Mouse (Mus musculus) MEL (cell line): Measurements from ENCODE around the gene 4930404N11Rik. TPM values are rescaled to one million over a fixed set of nuclear protein-coding genes. Genes with fewer than 3 reads are reported as not detected.

ENCODE experiments used
- DNase-seq: peaks from one replicate; pipeline ENCODE4 v3.0.0; 2011; ENCODE audit warnings: low read depth, low spot score
- H3K27ac ChIP-seq: 2 replicates; pipeline ENCODE4 v1.5.1; 2012; ENCODE audit warnings: low read depth, mild to moderate bottlenecking, control low read depth, low read length, moderate library complexity; ENCODE audit not compliant: control insufficient read depth
- H3K27me3 ChIP-seq, 2 experiments: fragments of 150-350 bp in 1 of 2; sonication (generic) in 1 of 2; 2 replicates each; pipeline ENCODE4 v1.6.1; 2012; ENCODE audit warnings: low read length in 2 of 2, mild to moderate bottlenecking in 2 of 2, improper control_type of control experiment in 1 of 2, moderate library complexity in 1 of 2; ENCODE audit not compliant: insufficient read depth in 2 of 2, control insufficient read depth in 1 of 2
- H3K36me3 ChIP-seq, 2 experiments: 2 replicates each; pipeline ENCODE4 v1.6.1; 2012 to 2014; ENCODE audit warnings: low read length in 2 of 2, improper control_type of control experiment in 1 of 2, inconsistent platforms in 1 of 2, mild to moderate bottlenecking in 1 of 2; ENCODE audit not compliant: insufficient read depth in 2 of 2, control insufficient read depth in 1 of 2
- H3K4me1 ChIP-seq, 2 experiments: fragments of 150-350 bp in 1 of 2; sonication (generic) in 1 of 2; 2 replicates each; pipeline ENCODE4 v1.6.1; 2012; ENCODE audit warnings: low read length in 2 of 2, improper control_type of control experiment in 1 of 2, mild to moderate bottlenecking in 1 of 2; ENCODE audit not compliant: insufficient read depth in 2 of 2, control insufficient read depth in 1 of 2
- H3K4me3 ChIP-seq, 2 experiments: fragments of 150-350 bp in 1 of 2; sonication (generic) in 1 of 2; 2 replicates each; pipeline ENCODE4 v1.5.1; 2012; ENCODE audit warnings: low read depth in 2 of 2, low read length in 2 of 2, mild to moderate bottlenecking in 2 of 2, moderate library complexity in 2 of 2, control low read depth in 1 of 2, improper control_type of control experiment in 1 of 2; ENCODE audit not compliant: control insufficient read depth in 1 of 2, insufficient read depth in 1 of 2
- H3K79me2 ChIP-seq: 2 replicates; pipeline ENCODE4 v1.6.1; 2012; ENCODE audit warnings: mild to moderate bottlenecking, low read length, moderate library complexity; ENCODE audit not compliant: control insufficient read depth, poor library complexity, insufficient read depth
- H3K9ac ChIP-seq: 2 replicates; pipeline ENCODE4 v1.6.1; 2012; ENCODE audit warnings: low read depth, mild to moderate bottlenecking, control low read depth, low read length, moderate library complexity; ENCODE audit not compliant: control insufficient read depth, poor library complexity, severe bottlenecking
- H3K9me3 ChIP-seq: fragments of 150-350 bp; sonication (generic); replicated peaks from 2 replicates; pipeline ENCODE4 v1.6.1; 2012; ENCODE audit warnings: mild to moderate bottlenecking, low read length, improper control_type of control experiment, moderate library complexity; ENCODE audit not compliant: insufficient read depth
- CHD1 ChIP-seq: IDR thresholded peaks from 2 replicates; pipeline ENCODE4 v1.6.1; 2012; ENCODE audit warnings: low read depth, mild to moderate bottlenecking, inconsistent platforms, low read length, improper control_type of control experiment
- CTCF ChIP-seq, 3 experiments: IDR thresholded peaks in 2 of 3; conservative IDR thresholded peaks in 1 of 3; 2 replicates each; pipeline ENCODE4 v1.5.1; 2011 to 2012; ENCODE audit warnings: low read length in 3 of 3, low read depth in 2 of 3, mild to moderate bottlenecking in 2 of 3, improper control_type of control experiment in 1 of 3, inconsistent platforms in 1 of 3, mixed read lengths in 1 of 3, moderate library complexity in 1 of 3; ENCODE audit not compliant: control insufficient read depth in 1 of 3, insufficient read depth in 1 of 3, poor library complexity in 1 of 3, severe bottlenecking in 1 of 3
- E2F4 ChIP-seq: IDR thresholded peaks from 2 replicates; pipeline ENCODE4 v1.6.1; 2011; ENCODE audit warnings: low read depth, low read length, improper control_type of control experiment, borderline replicate concordance
- ELF1 ChIP-seq: IDR thresholded peaks from 2 replicates; pipeline ENCODE4 v1.6.1; 2014; ENCODE audit warnings: low read depth, mild to moderate bottlenecking, inconsistent platforms, low read length, improper control_type of control experiment, moderate library complexity
- EP300 ChIP-seq, 2 experiments: IDR thresholded peaks; 2 replicates each; pipeline ENCODE4 v1.6.1; 2011; ENCODE audit warnings: improper control_type of control experiment in 2 of 2, low read length in 2 of 2, low read depth in 1 of 2, mild to moderate bottlenecking in 1 of 2
- GATA1 ChIP-seq: IDR thresholded peaks from 2 replicates; pipeline ENCODE4 v1.6.1; 2011; ENCODE audit warnings: low read depth, low read length, improper control_type of control experiment
- HCFC1 ChIP-seq: IDR thresholded peaks from 2 replicates; pipeline ENCODE4 v1.6.1; 2012; ENCODE audit warnings: low read depth, mild to moderate bottlenecking, inconsistent platforms, low read length, improper control_type of control experiment, moderate library complexity
- MAZ ChIP-seq: IDR thresholded peaks from 2 replicates; pipeline ENCODE4 v1.6.1; 2012; ENCODE audit warnings: low read depth, mild to moderate bottlenecking, inconsistent platforms, low read length, improper control_type of control experiment
- MEF2A ChIP-seq: IDR thresholded peaks from 2 replicates; pipeline ENCODE4 v1.6.1; 2014; ENCODE audit warnings: low read depth, mild to moderate bottlenecking, inconsistent platforms, low read length, improper control_type of control experiment; ENCODE audit not compliant: poor library complexity, insufficient replicate concordance, severe bottlenecking; ENCODE audit errors: extremely low read depth
- MXI1 ChIP-seq: IDR thresholded peaks from 2 replicates; pipeline ENCODE4 v1.6.1; 2011; ENCODE audit warnings: mild to moderate bottlenecking, low read depth, low read length, improper control_type of control experiment
- MYC ChIP-seq: IDR thresholded peaks from 2 replicates; pipeline ENCODE4 v1.6.1; 2011; ENCODE audit warnings: low read depth, mild to moderate bottlenecking, low read length, improper control_type of control experiment, moderate library complexity
- NRF1 ChIP-seq: IDR thresholded peaks from 2 replicates; pipeline ENCODE4 v1.6.1; 2014; ENCODE audit warnings: low read depth, mild to moderate bottlenecking, inconsistent platforms, low read length, improper control_type of control experiment, moderate library complexity; ENCODE audit not compliant: poor library complexity, insufficient read depth, severe bottlenecking
- POLR2AphosphoS2 ChIP-seq: IDR thresholded peaks from 2 replicates; pipeline ENCODE4 v1.6.1; 2011; ENCODE audit warnings: low read length, improper control_type of control experiment
- POLR2AphosphoS5 ChIP-seq: IDR thresholded peaks from 2 replicates; pipeline ENCODE4 v1.6.1; 2012; ENCODE audit warnings: low read depth, borderline replicate concordance, mild to moderate bottlenecking, inconsistent platforms, low read length, moderate library complexity, mixed read lengths
- RAD21 ChIP-seq: IDR thresholded peaks from 2 replicates; pipeline ENCODE4 v1.6.1; 2011; ENCODE audit warnings: mild to moderate bottlenecking, low read depth, low read length, improper control_type of control experiment
- SMC3 ChIP-seq: IDR thresholded peaks from 2 replicates; pipeline ENCODE4 v1.6.1; 2011; ENCODE audit warnings: low read depth, low read length, improper control_type of control experiment
- TCF12 ChIP-seq: IDR thresholded peaks from 2 replicates; pipeline ENCODE4 v1.6.1; 2014; ENCODE audit warnings: low read depth, mild to moderate bottlenecking, inconsistent platforms, low read length, improper control_type of control experiment, moderate library complexity
- UBTF ChIP-seq: IDR thresholded peaks from 2 replicates; pipeline ENCODE4 v1.6.1; 2012; ENCODE audit warnings: low read depth, mild to moderate bottlenecking, inconsistent platforms, low read length, improper control_type of control experiment, moderate library complexity, borderline replicate concordance; ENCODE audit not compliant: insufficient read depth
- ZC3H11A ChIP-seq: IDR thresholded peaks from 2 replicates; pipeline ENCODE4 v1.6.1; 2012; ENCODE audit warnings: low read depth, mild to moderate bottlenecking, inconsistent platforms, low read length, improper control_type of control experiment
- ZKSCAN1 ChIP-seq: IDR thresholded peaks from 2 replicates; pipeline ENCODE4 v1.6.1; 2012; ENCODE audit warnings: low read depth, mild to moderate bottlenecking, inconsistent platforms, low read length, improper control_type of control experiment, moderate library complexity
- polyA plus RNA-seq, 2 experiments: library from polyadenylated mRNA; stranded (reverse) in 1 of 2; unstranded in 1 of 2; fragments of >175 nt in 1 of 2; fragments of >200 nt in 1 of 2; gene quantifications; 2 replicates each; pipeline versions ENCODE4 v1.2.1 to v1.2.4; 2012; ENCODE audit warnings: low replicate concordance in 2 of 2, low read depth in 1 of 2; ENCODE audit not compliant: insufficient read length in 2 of 2, insufficient read depth in 1 of 2, missing spikeins in 1 of 2
- total RNA-seq: library from RNA; depleted of rRNA; stranded (reverse); fragments of 300-350 nt; gene quantifications from 2 replicates; pipeline ENCODE4 v1.2.3, GENCODE M21; 2012

The 4930404N11Rik gene
- total and polyA plus RNA-seq, 3 experiments = 3.1 to 12.1 TPM; not detected in 1

- H3K9ac ChIP-seq = no peak overlapping the region
- no peaks in the 10 kb centered on the region for H3K9me3 ChIP-seq
- peaks cover 0 to 16% of the 10 kb centered on the region in 2 experiments; a peak in 2 of 4 replicates for H3K36me3 ChIP-seq
- H3K4me3 ChIP-seq = no peak overlapping the region
- no peak overlapping the region for H3K27ac ChIP-seq
- no peaks in the 10 kb centered on the region for H3K27me3 ChIP-seq
- no peaks in the 10 kb centered on the region for H3K79me2 ChIP-seq
- TF ChIP-seq MAZ (no peak), TCF12 (no peak), UBTF (no peak), POLR2AphosphoS5 (no peak), HCFC1 (no peak), MYC (no peak), E2F4 (no peak), MEF2A (no peak), ELF1 (no peak), NRF1 (no peak), GATA1 (no peak), EP300 (IDR thresholded peaks at IDR 0.05; ENCODE audit: low read depth in 1 of 2, low read length in 2 of 2) (no peak), POLR2AphosphoS2 (no peak), MXI1 (no peak), ZKSCAN1 (no peak), ZC3H11A (no peak)
- no peak for DNase-seq
- H3K4me1 ChIP-seq = peaks cover 3 to 29% of the 10 kb centered on the region in 2 experiments; a peak in 3 of 4 replicates
Observed at GRCm38 (mm10) chr10:81409330-81409729, 43.7 kb upstream of the 4930404N11Rik start.

GRCm38 (mm10) chr10:81408871-81409291 is 43.3 kb upstream of the 4930404N11Rik start:
- no peaks in the 10 kb centered on the region for H3K79me2 ChIP-seq
- DNase-seq = peak; percentile 74
- no peak overlapping the region for H3K9ac ChIP-seq
- TF ChIP-seq CHD1 (no peak), CTCF (IDR thresholded peaks at IDR 0.05 in 2 of 3, conservative IDR thresholded peaks at IDR 0.05 in 1 of 3; ENCODE audit: control insufficient read depth in 1 of 3, insufficient read depth in 1 of 3, low read depth in 2 of 3, low read length in 3 of 3, poor library complexity in 1 of 3, severe bottlenecking in 1 of 3) (peak; percentile 76 to 91 (median 76)), RAD21 (peak; percentile 23), SMC3 (peak; percentile 68)
- TF ChIP-seq, all 39 proteins: peak for 3
- Histone ChIP-seq H3K4me1 (peaks cover 3 to 29% of the 10 kb centered on the region in 2 experiments; a peak in 3 of 4 replicates), H3K27ac (no peak overlapping the region), H3K27me3 (no peaks in the 10 kb centered on the region), H3K9me3 (no peaks in the 10 kb centered on the region), H3K4me3 (no peak overlapping the region), H3K36me3 (peaks cover 0 to 16% of the 10 kb centered on the region in 2 experiments; a peak in 2 of 4 replicates)
